Mouse (Mus musculus): ENCODE data around the gene Ctdspl.

Gene Ctdspl

GRCm38 (mm10) chr9:118926111-118926650 is at the start of gene Ctdspl:
Gene Ctdspl (plus strand): TSS chr9:118926453.
- in situ Hi-C loops (cut with MboI, MseI) = no loop called here

- in situ Hi-C loops (cut with MboI, MseI) = no loop called here
Observed at GRCm38 (mm10) chr9:118876902-118877301, 49.4 kb upstream of the Ctdspl start.

- in situ Hi-C loops (cut with MboI, MseI) = no loop called here
Observed at GRCm38 (mm10) chr9:118877365-118878008, 48.8 kb upstream of the Ctdspl start.

- in situ Hi-C loops (cut with MboI, MseI) = no loop called here
Observed at GRCm38 (mm10) chr9:118878596-118878995, 47.7 kb upstream of the Ctdspl start.

- in situ Hi-C loops (cut with MboI, MseI) = loop anchor here (5.0 kb wide), 1 partner anchor 279 kb away; no protein-coding TSS in a partner anchor
Observed at GRCm38 (mm10) chr9:118881281-118881945, 44.8 kb upstream of the Ctdspl start.

- in situ Hi-C loops (cut with MboI, MseI) = loop anchor here (5.0 kb wide), 1 partner anchor 280 kb away; no protein-coding TSS in a partner anchor
Observed at GRCm38 (mm10) chr9:118881946-118882284, 44.3 kb upstream of the Ctdspl start.

- in situ Hi-C loops (cut with MboI, MseI) = loop anchor here (5.0 kb wide), 1 partner anchor 281 kb away; no protein-coding TSS in a partner anchor
Observed at GRCm38 (mm10) chr9:118883150-118883549, 43.1 kb upstream of the Ctdspl start.

GRCm38 (mm10) chr9:118885785-118886184 is 40.5 kb upstream of the Ctdspl start:
- in situ Hi-C loops (cut with MboI, MseI) = no loop called here

- in situ Hi-C loops (cut with MboI, MseI) = no loop called here
Observed at GRCm38 (mm10) chr9:118887201-118887600, 39.1 kb upstream of the Ctdspl start.

- in situ Hi-C loops (cut with MboI, MseI) = no loop called here
Observed at GRCm38 (mm10) chr9:118887734-118888133, 38.5 kb upstream of the Ctdspl start.

GRCm38 (mm10) chr9:118890149-118890548 is 36.1 kb upstream of the Ctdspl start:
- in situ Hi-C loops (cut with MboI, MseI) = no loop called here

- in situ Hi-C loops (cut with MboI, MseI) = no loop called here
Observed at GRCm38 (mm10) chr9:118890645-118891044, 35.6 kb upstream of the Ctdspl start.

- in situ Hi-C loops (cut with MboI, MseI) = no loop called here
Observed at GRCm38 (mm10) chr9:118891068-118891467, 35.2 kb upstream of the Ctdspl start.

GRCm38 (mm10) chr9:118891593-118891992 is 34.7 kb upstream of the Ctdspl start:
- in situ Hi-C loops (cut with MboI, MseI) = no loop called here

GRCm38 (mm10) chr9:118895101-118895500 is 31.2 kb upstream of the Ctdspl start:
- in situ Hi-C loops (cut with MboI, MseI) = no loop called here

GRCm38 (mm10) chr9:118900677-118901076 is 25.6 kb upstream of the Ctdspl start:
- in situ Hi-C loops (cut with MboI, MseI) = no loop called here

GRCm38 (mm10) chr9:118901917-118902316 is 24.3 kb upstream of the Ctdspl start:
- in situ Hi-C loops (cut with MboI, MseI) = no loop called here

- in situ Hi-C loops (cut with MboI, MseI) = no loop called here
Observed at GRCm38 (mm10) chr9:118907934-118908620, 18.2 kb upstream of the Ctdspl start.

- in situ Hi-C loops (cut with MboI, MseI) = loop anchor here (10.0 kb wide), 1 partner anchor 122 kb away; no protein-coding TSS in a partner anchor
Observed at GRCm38 (mm10) chr9:118913048-118913447, 13.2 kb upstream of the Ctdspl start.

GRCm38 (mm10) chr9:118913613-118914012 is 12.6 kb upstream of the Ctdspl start:
- in situ Hi-C loops (cut with MboI, MseI) = loop anchor here (10.0 kb wide), 1 partner anchor 121 kb away; no protein-coding TSS in a partner anchor

- in situ Hi-C loops (cut with MboI, MseI) = loop anchor here (10.0 kb wide), 1 partner anchor 120 kb away; no protein-coding TSS in a partner anchor
Observed at GRCm38 (mm10) chr9:118914589-118914988, 11.7 kb upstream of the Ctdspl start.

- in situ Hi-C loops (cut with MboI, MseI) = loop anchor here (10.0 kb wide), 1 partner anchor 120 kb away; no protein-coding TSS in a partner anchor
Observed at GRCm38 (mm10) chr9:118915290-118915689, 11.0 kb upstream of the Ctdspl start.

Data from T-helper 1 cell (primary cell).